Mouse (Mus musculus) MEL (cell line): Measurements from ENCODE around the gene Ror2. TPM values are rescaled to one million over a fixed set of nuclear protein-coding genes. Genes with fewer than 3 reads are reported as not detected.

Source experiments
- DNase-seq: peaks from one replicate; pipeline ENCODE4 v3.0.0; 2011; ENCODE audit warnings: low read depth, low spot score
- H3K27ac ChIP-seq: 2 replicates; pipeline ENCODE4 v1.5.1; 2012; ENCODE audit warnings: low read depth, mild to moderate bottlenecking, control low read depth, low read length, moderate library complexity; ENCODE audit not compliant: control insufficient read depth
- H3K27me3 ChIP-seq, 2 experiments: fragments of 150-350 bp in 1 of 2; sonication (generic) in 1 of 2; 2 replicates each; pipeline ENCODE4 v1.6.1; 2012; ENCODE audit warnings: low read length in 2 of 2, mild to moderate bottlenecking in 2 of 2, improper control_type of control experiment in 1 of 2, moderate library complexity in 1 of 2; ENCODE audit not compliant: insufficient read depth in 2 of 2, control insufficient read depth in 1 of 2
- H3K36me3 ChIP-seq, 2 experiments: 2 replicates each; pipeline ENCODE4 v1.6.1; 2012 to 2014; ENCODE audit warnings: low read length in 2 of 2, improper control_type of control experiment in 1 of 2, inconsistent platforms in 1 of 2, mild to moderate bottlenecking in 1 of 2; ENCODE audit not compliant: insufficient read depth in 2 of 2, control insufficient read depth in 1 of 2
- H3K4me1 ChIP-seq, 2 experiments: fragments of 150-350 bp in 1 of 2; sonication (generic) in 1 of 2; 2 replicates each; pipeline ENCODE4 v1.6.1; 2012; ENCODE audit warnings: low read length in 2 of 2, improper control_type of control experiment in 1 of 2, mild to moderate bottlenecking in 1 of 2; ENCODE audit not compliant: insufficient read depth in 2 of 2, control insufficient read depth in 1 of 2
- H3K4me3 ChIP-seq, 2 experiments: fragments of 150-350 bp in 1 of 2; sonication (generic) in 1 of 2; 2 replicates each; pipeline ENCODE4 v1.5.1; 2012; ENCODE audit warnings: low read depth in 2 of 2, low read length in 2 of 2, mild to moderate bottlenecking in 2 of 2, moderate library complexity in 2 of 2, control low read depth in 1 of 2, improper control_type of control experiment in 1 of 2; ENCODE audit not compliant: control insufficient read depth in 1 of 2, insufficient read depth in 1 of 2
- H3K79me2 ChIP-seq: 2 replicates; pipeline ENCODE4 v1.6.1; 2012; ENCODE audit warnings: mild to moderate bottlenecking, low read length, moderate library complexity; ENCODE audit not compliant: control insufficient read depth, poor library complexity, insufficient read depth
- H3K9ac ChIP-seq: 2 replicates; pipeline ENCODE4 v1.6.1; 2012; ENCODE audit warnings: low read depth, mild to moderate bottlenecking, control low read depth, low read length, moderate library complexity; ENCODE audit not compliant: control insufficient read depth, poor library complexity, severe bottlenecking
- H3K9me3 ChIP-seq: fragments of 150-350 bp; sonication (generic); replicated peaks from 2 replicates; pipeline ENCODE4 v1.6.1; 2012; ENCODE audit warnings: mild to moderate bottlenecking, low read length, improper control_type of control experiment, moderate library complexity; ENCODE audit not compliant: insufficient read depth
- BHLHE40 ChIP-seq: IDR thresholded peaks from 2 replicates; pipeline ENCODE4 v1.6.1; 2012; ENCODE audit warnings: low read depth, mild to moderate bottlenecking, inconsistent platforms, low read length, improper control_type of control experiment, borderline replicate concordance
- CHD1 ChIP-seq: IDR thresholded peaks from 2 replicates; pipeline ENCODE4 v1.6.1; 2012; ENCODE audit warnings: low read depth, mild to moderate bottlenecking, inconsistent platforms, low read length, improper control_type of control experiment
- EP300 ChIP-seq, 2 experiments: IDR thresholded peaks; 2 replicates each; pipeline ENCODE4 v1.6.1; 2011; ENCODE audit warnings: improper control_type of control experiment in 2 of 2, low read length in 2 of 2, low read depth in 1 of 2, mild to moderate bottlenecking in 1 of 2
- ETS1 ChIP-seq: IDR thresholded peaks from 2 replicates; pipeline ENCODE4 v1.6.1; 2012; ENCODE audit warnings: low read depth, mild to moderate bottlenecking, inconsistent platforms, low read length, improper control_type of control experiment, moderate library complexity
- KAT2A ChIP-seq: conservative IDR thresholded peaks from 2 replicates; pipeline ENCODE4 v1.6.1; 2012; ENCODE audit warnings: low read depth, low read length, improper control_type of control experiment, inconsistent platforms
- MEF2A ChIP-seq: IDR thresholded peaks from 2 replicates; pipeline ENCODE4 v1.6.1; 2014; ENCODE audit warnings: low read depth, mild to moderate bottlenecking, inconsistent platforms, low read length, improper control_type of control experiment; ENCODE audit not compliant: poor library complexity, insufficient replicate concordance, severe bottlenecking; ENCODE audit errors: extremely low read depth
- MXI1 ChIP-seq: IDR thresholded peaks from 2 replicates; pipeline ENCODE4 v1.6.1; 2011; ENCODE audit warnings: mild to moderate bottlenecking, low read depth, low read length, improper control_type of control experiment
- MYB ChIP-seq: IDR thresholded peaks from 2 replicates; pipeline ENCODE4 v1.6.1; 2011; ENCODE audit warnings: mild to moderate bottlenecking, low read depth, low read length, improper control_type of control experiment
- MYC ChIP-seq: IDR thresholded peaks from 2 replicates; pipeline ENCODE4 v1.6.1; 2011; ENCODE audit warnings: low read depth, mild to moderate bottlenecking, low read length, improper control_type of control experiment, moderate library complexity
- NELFE ChIP-seq: IDR thresholded peaks from 2 replicates; pipeline ENCODE4 v1.6.1; 2011; ENCODE audit warnings: low read depth, low read length, improper control_type of control experiment
- POLR2AphosphoS2 ChIP-seq: IDR thresholded peaks from 2 replicates; pipeline ENCODE4 v1.6.1; 2011; ENCODE audit warnings: low read length, improper control_type of control experiment
- POLR2AphosphoS5 ChIP-seq: IDR thresholded peaks from 2 replicates; pipeline ENCODE4 v1.6.1; 2012; ENCODE audit warnings: low read depth, borderline replicate concordance, mild to moderate bottlenecking, inconsistent platforms, low read length, moderate library complexity, mixed read lengths
- RAD21 ChIP-seq: IDR thresholded peaks from 2 replicates; pipeline ENCODE4 v1.6.1; 2011; ENCODE audit warnings: mild to moderate bottlenecking, low read depth, low read length, improper control_type of control experiment
- TAL1 ChIP-seq: IDR thresholded peaks from 2 replicates; pipeline ENCODE4 v1.6.1; 2012; ENCODE audit warnings: mild to moderate bottlenecking, inconsistent platforms, low read length, moderate library complexity, mixed read lengths
- USF2 ChIP-seq, 2 experiments: IDR thresholded peaks; 2 replicates each; pipeline ENCODE4 v1.6.1; 2011 to 2012; ENCODE audit warnings: improper control_type of control experiment in 2 of 2, low read length in 2 of 2, borderline replicate concordance in 1 of 2, inconsistent platforms in 1 of 2, low read depth in 1 of 2, mild to moderate bottlenecking in 1 of 2; ENCODE audit not compliant: insufficient read depth in 1 of 2
- ZC3H11A ChIP-seq: IDR thresholded peaks from 2 replicates; pipeline ENCODE4 v1.6.1; 2012; ENCODE audit warnings: low read depth, mild to moderate bottlenecking, inconsistent platforms, low read length, improper control_type of control experiment
- ZNF384 ChIP-seq: IDR thresholded peaks from 2 replicates; pipeline ENCODE4 v1.6.1; 2012; ENCODE audit warnings: low read depth, mild to moderate bottlenecking, inconsistent platforms, low read length, improper control_type of control experiment
- polyA plus RNA-seq, 2 experiments: library from polyadenylated mRNA; stranded (reverse) in 1 of 2; unstranded in 1 of 2; fragments of >175 nt in 1 of 2; fragments of >200 nt in 1 of 2; gene quantifications; 2 replicates each; pipeline versions ENCODE4 v1.2.1 to v1.2.4; 2012; ENCODE audit warnings: low replicate concordance in 2 of 2, low read depth in 1 of 2; ENCODE audit not compliant: insufficient read length in 2 of 2, insufficient read depth in 1 of 2, missing spikeins in 1 of 2
- total RNA-seq: library from RNA; depleted of rRNA; stranded (reverse); fragments of 300-350 nt; gene quantifications from 2 replicates; pipeline ENCODE4 v1.2.3, GENCODE M21; 2012

The Ror2 gene
- total and polyA plus RNA-seq, 3 experiments, result not detected

GRCm38 (mm10) chr13:53193713-53194112 lies 92.2 kb downstream of the Ror2 start:
- DNase-seq, result no peak
- Histone ChIP-seq H3K9me3 (no peaks in the 10 kb centered on the region), H3K36me3 (no peaks in the 10 kb centered on the region), H3K79me2 (no peaks in the 10 kb centered on the region), H3K27ac (no peak overlapping the region), H3K27me3 (no peaks in the 10 kb centered on the region), H3K9ac (no peak overlapping the region), H3K4me3 (no peak overlapping the region), H3K4me1 (no peaks in the 10 kb centered on the region)
- no peak for TF ChIP-seq EP300 (IDR thresholded peaks at IDR 0.05; ENCODE audit: low read depth in 1 of 2, low read length in 2 of 2)
- TF ChIP-seq MXI1, result no peak
- no peak for TF ChIP-seq MYB
- no peak for TF ChIP-seq BHLHE40
- no peak for TF ChIP-seq USF2 (IDR thresholded peaks at IDR 0.05; ENCODE audit: borderline replicate concordance in 1 of 2, insufficient read depth in 1 of 2, low read depth in 1 of 2, low read length in 2 of 2)
- TF ChIP-seq POLR2AphosphoS5, result no peak

GRCm38 (mm10) chr13:53192286-53192685 lies 93.6 kb downstream of the Ror2 start:
- H3K27me3 ChIP-seq, result no peaks in the 10 kb centered on the region
- TF ChIP-seq POLR2AphosphoS5, result no peak
- TF ChIP-seq ZNF384, result no peak
- no peak for TF ChIP-seq MYC
- no peak for TF ChIP-seq ETS1
- TF ChIP-seq NELFE, result no peak
- TF ChIP-seq, all 39 proteins: peak for 0
- no peaks in the 10 kb centered on the region for H3K79me2 ChIP-seq
- no peaks in the 10 kb centered on the region for H3K4me1 ChIP-seq
- DNase-seq, result no peak
- H3K36me3 ChIP-seq, result no peaks in the 10 kb centered on the region
- H3K27ac ChIP-seq, result no peak overlapping the region
- no peak overlapping the region for H3K9ac ChIP-seq
- H3K9me3 ChIP-seq, result no peaks in the 10 kb centered on the region
- no peak overlapping the region for H3K4me3 ChIP-seq

- no peaks in the 10 kb centered on the region for H3K36me3 ChIP-seq
- no peak overlapping the region for H3K4me3 ChIP-seq
- no peak overlapping the region for H3K27ac ChIP-seq
- DNase-seq, result no peak
- no peak for TF ChIP-seq RAD21
- TF ChIP-seq MEF2A, result no peak
- no peak for TF ChIP-seq ZC3H11A
- TF ChIP-seq CHD1, result no peak
- no peak for TF ChIP-seq POLR2AphosphoS2
- no peak for TF ChIP-seq NELFE
- TF ChIP-seq MYC, result no peak
- TF ChIP-seq TAL1, result no peak
- no peak for TF ChIP-seq BHLHE40
- no peak for TF ChIP-seq POLR2AphosphoS5
- TF ChIP-seq KAT2A, result no peak
- TF ChIP-seq, all 39 proteins: peak for 0
- Histone ChIP-seq H3K4me1 (no peaks in the 10 kb centered on the region), H3K79me2 (no peaks in the 10 kb centered on the region), H3K9me3 (no peaks in the 10 kb centered on the region), H3K9ac (no peak overlapping the region), H3K27me3 (no peaks in the 10 kb centered on the region)
These were observed 94.3 kb downstream of the Ror2 start for GRCm38 (mm10) chr13:53191657-53192056.
